Mouse (Mus musculus) heart, adult 2 months (tissue): ENCODE data around the gene Asf1a. TPM values are rescaled to one million over a fixed set of nuclear protein-coding genes. Genes with fewer than 3 reads are reported as not detected.
"Not testable (repeated sequence)": the region's sequence is repeated elsewhere in the genome, so short reads cannot be mapped to it uniquely, and the experiment has no call there.

ENCODE experiments used
- DNase-seq, 2 experiments: peaks; one replicate each; pipeline ENCODE4 v3.0.0; 2021
- H3K27ac ChIP-seq: fragments of 200-600 bp; 2 replicates; pipeline ENCODE4 v1.8.1; 2022
- H3K27me3 ChIP-seq: fragments of 200-500 bp; 2 replicates; pipeline ENCODE4 v1.6.1; 2012; ENCODE audit warnings: mild to moderate bottlenecking, low read length, inconsistent platforms, mixed read lengths; ENCODE audit not compliant: control insufficient read depth, insufficient read depth
- H3K36me3 ChIP-seq: fragments of 200-500 bp; 2 replicates; pipeline ENCODE4 v1.6.1; 2012; ENCODE audit warnings: low read length, inconsistent platforms; ENCODE audit not compliant: control insufficient read depth, insufficient read depth
- H3K4me1 ChIP-seq: fragments of 200-500 bp; 2 replicates; pipeline ENCODE4 v1.6.1; 2011; ENCODE audit warnings: low read length; ENCODE audit not compliant: control insufficient read depth, insufficient read depth
- H3K4me3 ChIP-seq: fragments of 200-600 bp; 2 replicates; pipeline ENCODE4 v1.8.1; 2022
- H3K79me2 ChIP-seq: fragments of 200-500 bp; replicated peaks from 2 replicates; pipeline ENCODE4 v1.6.1; 2012; ENCODE audit warnings: mild to moderate bottlenecking, inconsistent platforms, low read length, moderate library complexity, mixed read lengths; ENCODE audit not compliant: control insufficient read depth, insufficient read depth
- H3K9ac ChIP-seq: fragments of 200-500 bp; 2 replicates; pipeline ENCODE4 v1.6.1; 2012; ENCODE audit warnings: low read depth, mild to moderate bottlenecking, control low read depth, inconsistent platforms, low read length, mixed read lengths
- CTCF ChIP-seq: fragments of 200-600 bp; IDR thresholded peaks from 2 replicates; pipeline ENCODE4 v1.8.1; 2022; ENCODE audit warnings: antibody characterized with exemption, mild to moderate bottlenecking, moderate library complexity
- WGBS: fragments of 180-500 bp; shearing (Covaris S2); methylation state at CpG from one replicate; pipeline ENCODE4 v1.1.7; 2018; 5-methylcytosine and 5-hydroxymethylcytosine counted together
- intact Hi-C: fragments of 180-260 bp; cut with DNase I; formaldehyde crosslinking; loops from one replicate; pipeline ENCODE4 v1.15.1; 2025
- polyA plus RNA-seq: library from polyadenylated mRNA; depleted of rRNA; stranded (reverse); fragments of >200 nt; gene quantifications from 2 replicates; pipeline ENCODE4 v1.2.3, GENCODE M21; 2012; rRNA removed
- total RNA-seq, 2 experiments: library from RNA; stranded (reverse); gene quantifications; 2 replicates each; pipeline ENCODE4 v1.2.3; 2021

Gene Asf1a
- total and polyA plus RNA-seq, 3 experiments = 6.7 to 27.0 (median 26.7) TPM

- 67% methylated on average over 5 of the region's 5 CpGs for WGBS
- H3K27ac ChIP-seq, H3K4me1 ChIP-seq, intact Hi-C loops, H3K27me3 ChIP-seq, H3K79me2 ChIP-seq, DNase-seq, H3K4me3 ChIP-seq, H3K36me3 ChIP-seq, H3K9ac ChIP-seq: not testable (repeated sequence)
- peak; percentile 38 for TF ChIP-seq CTCF
Observed at GRCm38 (mm10) chr10:53654239-53654638, 57.7 kb downstream of the Asf1a start.

Other genes with a start within 250 kb of the Asf1a start
- gene Cep85l, start 216.8 kb upstream of the Asf1a start, total RNA-seq = 10 to 100 TPM; 16.2 to 16.5 TPM
- 4.3 and 8.3 TPM in 2 replicates for gene Cep85l, start 216.8 kb upstream of the Asf1a start, polyA plus RNA-seq
- 1 to 10 TPM; 2.3 to 4.0 TPM for gene Mcm9, start 33.7 kb downstream of the Asf1a start, total RNA-seq
- 1.3 and 2.6 TPM in 2 replicates for gene Mcm9, start 33.7 kb downstream of the Asf1a start, polyA plus RNA-seq
- under 1 TPM; 0.73 to 0.96 TPM for gene Fam184a, start 154.4 kb downstream of the Asf1a start, total RNA-seq
- gene Fam184a, start 154.4 kb downstream of the Asf1a start, polyA plus RNA-seq = 0.53 and 0.61 TPM in 2 replicates